Mouse (Mus musculus): Measurements from ENCODE around the gene Atat1.
"Not testable (repeated sequence)": the region's sequence is repeated elsewhere in the genome, so short reads cannot be mapped to it uniquely, and the experiment has no call there.

The Atat1 gene

DNA sequence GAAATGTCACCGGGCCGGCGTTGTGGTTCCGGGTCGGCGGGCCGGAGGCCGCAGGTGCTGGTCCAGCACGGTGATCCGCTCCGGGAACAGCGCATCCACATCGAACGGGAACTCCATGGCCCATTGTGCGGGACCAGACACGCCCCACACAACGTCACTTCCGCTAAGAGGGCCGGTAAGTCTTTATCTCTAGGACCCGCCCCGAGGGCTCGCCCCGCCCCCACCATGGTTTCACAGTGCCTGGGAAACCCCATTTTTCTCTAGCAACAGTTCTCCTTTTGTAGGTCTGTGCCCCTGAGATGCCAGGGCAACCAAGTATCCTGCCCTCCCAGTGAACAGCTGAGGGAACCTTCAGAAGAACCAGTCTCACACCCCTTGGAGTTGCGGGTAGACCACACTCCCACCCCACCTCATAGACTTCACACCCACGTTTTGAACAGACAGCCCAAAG is at the start of gene Atat1:
TSS of gene Atat1 (minus strand) at position 157 of the 451 bp plus-strand sequence.
- DNase-seq = peak; percentile 83

DNA sequence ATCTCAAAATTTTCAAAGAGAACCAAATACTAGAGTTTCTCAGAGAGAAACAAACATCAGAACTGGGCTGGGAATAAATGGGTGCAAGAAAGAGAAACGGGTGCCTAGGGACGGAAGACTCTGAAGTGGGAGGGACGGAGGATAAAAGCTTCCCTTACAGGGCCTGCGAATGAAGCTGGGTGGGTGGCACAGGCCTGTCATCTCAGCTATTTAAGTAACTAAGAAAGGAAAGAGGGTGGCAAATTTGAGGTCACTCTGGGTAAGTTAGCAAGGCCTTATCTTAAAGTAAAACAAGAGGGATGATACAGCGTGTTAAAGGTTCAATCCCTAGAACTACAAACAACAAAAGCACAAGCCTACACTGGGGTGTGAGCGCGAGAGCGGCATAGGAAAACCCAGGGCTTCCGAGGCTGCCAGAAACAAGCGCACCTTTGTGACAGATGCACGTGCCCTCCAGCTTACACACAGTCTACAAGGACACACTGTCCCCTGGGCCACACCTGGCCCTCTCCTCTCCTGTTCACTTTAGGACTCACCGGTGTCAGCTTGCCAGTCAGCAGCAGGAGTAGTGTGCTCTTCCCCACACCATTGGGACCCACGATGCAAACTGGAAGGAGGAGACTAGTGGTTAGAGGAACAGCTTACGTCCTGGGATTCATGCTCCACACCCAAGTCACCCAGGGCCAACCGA is 48.8 kb upstream of the Atat1 start:
- no peak for DNase-seq

DNA sequence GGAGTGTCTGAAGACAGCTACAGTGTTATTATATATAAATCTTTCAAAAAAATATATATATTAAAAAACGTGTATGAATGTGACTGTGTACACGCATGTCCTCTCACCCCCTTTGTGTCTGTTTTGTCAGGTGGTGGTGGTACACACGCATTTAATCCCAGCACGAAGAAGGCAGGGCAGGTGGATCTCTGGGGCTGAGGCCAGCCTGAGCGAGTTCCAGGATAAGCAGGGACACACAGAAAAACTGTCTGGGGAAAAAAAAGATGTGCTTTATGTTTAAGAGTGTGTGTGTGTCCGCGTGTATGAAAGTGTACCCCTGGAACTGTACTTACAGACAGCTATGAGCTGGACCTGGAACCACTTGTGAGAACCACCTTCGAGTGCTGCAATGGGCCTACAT is 44.8 kb upstream of the Atat1 start:
- DNase-seq = no peak

DNA sequence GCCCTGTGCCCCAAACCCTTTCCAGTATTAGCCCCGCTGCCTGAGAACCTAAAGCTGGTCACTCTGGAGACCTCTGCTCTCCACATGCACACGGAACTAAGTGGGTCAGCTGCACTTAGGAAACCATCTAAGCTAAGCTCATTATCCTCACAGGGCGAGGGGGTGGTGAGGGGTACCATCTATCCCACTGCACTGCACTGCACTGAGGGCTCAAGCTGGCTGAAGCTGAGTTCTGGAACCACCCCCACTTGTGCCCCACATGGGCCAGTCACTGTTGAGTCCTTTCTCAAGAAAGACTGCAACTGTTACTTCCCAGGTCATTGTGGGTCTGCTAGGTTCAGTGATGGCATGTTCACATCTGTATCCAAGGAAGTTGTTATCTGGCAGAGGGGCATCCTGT is 42.7 kb upstream of the Atat1 start:
- not testable (repeated sequence) for DNase-seq

DNA sequence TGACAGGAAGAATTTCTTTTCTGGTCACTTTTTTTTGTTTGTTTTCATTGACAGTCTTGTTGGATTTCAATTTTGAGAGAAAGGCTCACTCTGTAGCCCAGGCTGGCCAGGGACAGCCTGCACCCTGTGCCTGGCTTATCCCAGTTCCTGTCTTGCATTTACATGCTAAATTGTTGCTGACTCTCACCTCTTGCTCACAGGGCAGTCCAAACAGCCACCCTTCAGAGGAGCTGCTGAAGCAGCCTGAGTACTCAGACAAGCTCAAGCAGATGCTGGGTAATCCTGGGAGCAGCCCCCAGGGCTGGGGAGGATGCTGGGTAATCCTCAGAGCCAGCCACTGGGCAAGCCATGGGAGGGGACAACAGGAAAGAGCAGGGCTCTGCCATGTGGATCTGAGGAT is 41.1 kb upstream of the Atat1 start:
- not testable (repeated sequence) for DNase-seq

DNA sequence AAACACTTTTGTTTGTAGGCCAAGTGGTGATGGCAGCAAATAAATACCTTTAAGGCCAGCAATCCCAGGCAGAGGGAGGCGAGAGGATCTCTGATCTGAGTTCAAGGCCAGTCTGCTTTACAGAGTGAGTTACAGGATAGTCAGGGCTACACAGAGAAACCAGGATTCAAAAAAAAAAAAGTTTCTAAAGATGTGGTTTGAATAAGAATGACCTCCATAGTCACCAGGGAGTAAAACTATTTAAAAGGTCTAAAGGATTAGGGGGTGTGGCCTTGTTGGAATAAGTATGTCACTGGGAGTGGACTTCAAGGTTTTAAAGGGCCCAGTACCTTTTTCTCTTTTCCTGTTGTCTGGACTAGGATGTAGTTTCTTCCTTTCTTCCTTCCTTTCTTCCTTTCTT is 30.1 kb upstream of the Atat1 start:
- DNase-seq = no peak

DNA sequence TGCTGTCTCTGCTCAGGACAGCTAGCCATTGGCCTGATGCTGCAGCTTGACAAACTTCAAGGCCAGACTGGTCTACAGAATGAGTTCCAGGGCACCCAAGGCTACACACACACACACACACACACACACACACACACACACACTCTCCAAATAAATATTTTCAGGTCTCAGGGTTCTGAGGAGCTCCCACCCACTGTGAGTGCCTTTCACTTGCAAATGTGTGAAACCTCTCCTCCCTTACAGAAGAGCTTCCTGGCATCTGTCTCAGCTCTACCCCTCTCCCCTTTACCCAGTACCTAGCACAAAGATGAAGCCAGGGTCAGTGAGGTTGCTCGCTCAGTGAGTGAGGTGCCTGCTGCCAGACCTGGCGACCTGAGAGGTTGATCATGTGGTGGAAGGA is 29.2 kb upstream of the Atat1 start:
- no peak for DNase-seq

DNA sequence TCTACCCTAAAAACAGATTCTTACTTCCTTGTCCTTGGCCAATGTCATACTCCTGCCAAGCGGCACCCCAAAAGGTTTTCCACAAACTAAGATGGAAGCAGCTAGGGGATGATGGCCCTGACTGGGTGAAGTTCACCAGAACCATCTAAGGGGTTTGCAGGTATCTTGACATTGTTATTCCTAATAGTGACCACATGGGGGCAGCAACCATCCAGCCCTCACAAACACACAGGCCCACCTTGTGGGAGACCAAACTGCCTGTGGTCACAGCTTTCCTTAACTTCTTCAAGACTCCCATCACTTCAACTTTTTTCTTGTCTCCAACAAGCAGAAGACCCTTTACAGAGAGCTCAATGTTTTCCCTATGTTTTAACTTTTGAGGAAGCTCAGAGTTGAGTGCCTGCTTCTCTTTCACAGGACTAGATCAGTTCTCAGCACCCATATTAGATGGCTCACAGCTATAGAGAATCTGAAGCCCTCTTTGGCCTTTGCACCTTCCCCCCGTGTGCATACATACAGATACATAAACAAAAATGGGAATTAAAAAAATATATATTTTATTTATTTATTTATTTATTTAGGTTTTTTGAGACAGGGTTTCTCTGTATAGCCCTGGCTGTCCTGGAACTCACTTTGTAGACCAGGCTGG is 27.9 kb upstream of the Atat1 start:
- peak; percentile 52 for DNase-seq

DNA sequence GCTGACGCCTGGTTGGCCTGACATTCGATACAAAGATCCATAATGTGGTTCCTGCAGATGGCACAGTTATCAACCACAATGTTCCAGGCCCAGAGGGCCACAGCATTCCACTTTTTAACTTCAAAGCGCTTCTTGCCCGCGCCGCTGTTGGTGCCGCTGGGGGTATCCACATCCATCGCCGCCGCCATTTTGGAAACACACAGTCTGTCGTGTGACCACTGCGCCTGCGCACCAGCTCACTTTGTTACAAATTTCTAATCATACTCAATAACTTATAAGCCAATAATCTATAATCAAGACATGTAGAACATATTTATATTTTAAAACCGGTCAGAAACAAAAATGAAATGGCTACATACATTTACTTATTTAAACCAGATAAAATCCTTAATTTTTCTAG is 25.9 kb upstream of the Atat1 start:
- not testable (repeated sequence) for DNase-seq

DNA sequence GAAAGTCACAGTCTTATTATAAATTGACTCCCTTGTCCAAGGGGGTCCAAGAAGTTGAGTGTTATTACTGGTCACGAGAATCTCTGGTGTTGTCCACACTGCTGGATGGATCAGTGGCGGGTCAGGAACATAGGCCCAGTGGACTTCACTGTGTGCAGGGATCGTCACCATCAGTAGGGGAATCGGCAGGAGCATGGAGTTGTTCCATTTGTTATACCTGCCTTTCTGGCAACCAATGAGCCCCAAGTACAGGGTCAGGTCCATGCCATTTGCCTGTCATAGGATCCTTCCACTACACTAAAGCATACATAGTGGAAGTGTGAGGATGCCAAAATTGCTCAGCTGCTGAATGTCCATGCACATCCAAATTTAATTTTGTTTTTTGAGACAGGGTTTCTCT is 22.7 kb upstream of the Atat1 start:
- DNase-seq = no peak

DNA sequence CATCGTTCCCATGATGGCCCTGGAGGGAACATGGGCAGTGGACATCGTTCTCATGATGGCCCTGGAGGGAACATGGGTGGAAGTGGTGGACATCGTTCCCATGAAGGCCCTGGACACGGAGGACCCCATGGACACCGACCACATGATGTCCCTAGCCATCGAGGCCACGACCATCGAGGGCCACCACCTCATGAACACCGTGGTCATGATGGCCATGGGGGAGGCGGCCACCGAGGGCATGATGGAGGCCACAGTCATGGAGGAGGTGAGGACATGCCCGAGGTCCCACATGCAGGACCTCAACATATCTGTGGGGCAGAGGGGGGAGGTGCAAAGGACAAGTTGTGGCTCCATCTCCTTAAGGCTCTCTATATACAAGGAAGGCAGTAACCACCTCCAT is 20.8 kb upstream of the Atat1 start:
- DNase-seq = no peak

DNA sequence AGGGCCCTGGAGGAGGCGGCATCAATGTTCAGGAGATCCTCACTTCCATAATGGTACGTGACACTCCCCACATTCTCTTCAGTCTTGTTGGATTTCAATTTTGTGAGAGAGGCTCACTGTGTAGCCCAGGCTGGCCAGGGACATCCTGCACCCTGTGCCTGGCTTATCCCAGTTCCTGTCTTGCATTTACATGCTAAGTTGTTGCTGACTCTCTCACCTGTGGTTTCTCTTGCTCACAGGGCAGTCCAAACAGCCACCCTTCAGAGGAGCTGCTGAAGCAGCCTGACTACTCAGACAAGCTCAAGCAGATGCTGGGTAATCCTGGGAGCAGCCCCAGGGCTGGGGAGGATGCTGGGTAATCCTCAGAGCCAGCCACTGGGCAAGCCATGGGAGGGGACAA is 19.7 kb upstream of the Atat1 start:
- no peak for DNase-seq

DNA sequence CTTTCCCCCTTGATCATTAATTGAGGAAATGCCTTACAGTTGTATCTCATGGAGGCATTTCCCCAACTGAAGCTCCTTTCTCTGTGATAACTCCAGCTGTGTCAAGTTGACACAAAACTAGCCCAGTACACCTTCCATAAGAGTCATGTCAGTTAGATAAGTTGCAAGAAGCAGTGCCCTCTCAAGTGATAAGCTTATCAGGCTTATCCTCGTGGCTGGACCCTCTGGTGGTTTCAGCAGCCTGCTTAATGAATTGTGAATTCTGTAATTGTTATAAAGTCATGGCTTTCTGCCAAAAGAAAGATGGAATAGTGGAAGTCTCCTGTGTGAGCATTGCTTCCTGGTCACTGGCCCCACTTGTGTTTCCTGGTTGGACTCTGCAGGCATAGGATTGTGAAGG is 17.6 kb upstream of the Atat1 start:
- no peak for DNase-seq

DNA sequence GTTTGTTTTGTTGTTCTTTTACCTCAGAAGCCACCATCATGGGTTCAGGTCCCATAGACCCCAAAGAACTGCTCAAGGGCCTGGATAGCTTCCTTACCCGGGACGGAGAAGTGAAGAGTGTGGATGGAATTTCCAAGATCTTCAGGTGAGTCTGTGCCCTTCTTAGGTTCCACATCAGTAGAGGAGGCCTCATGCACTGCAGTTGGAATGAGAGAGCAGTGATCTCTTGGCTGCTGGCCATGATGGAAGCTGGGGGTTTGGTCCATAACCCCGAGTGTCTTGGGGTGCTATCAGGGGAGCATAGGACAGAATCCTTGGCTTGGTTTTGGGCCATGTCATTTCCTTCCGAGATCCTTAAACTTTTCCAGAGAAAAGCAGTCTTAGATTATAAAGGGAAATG is 13.4 kb upstream of the Atat1 start:
- DNase-seq = no peak

DNA sequence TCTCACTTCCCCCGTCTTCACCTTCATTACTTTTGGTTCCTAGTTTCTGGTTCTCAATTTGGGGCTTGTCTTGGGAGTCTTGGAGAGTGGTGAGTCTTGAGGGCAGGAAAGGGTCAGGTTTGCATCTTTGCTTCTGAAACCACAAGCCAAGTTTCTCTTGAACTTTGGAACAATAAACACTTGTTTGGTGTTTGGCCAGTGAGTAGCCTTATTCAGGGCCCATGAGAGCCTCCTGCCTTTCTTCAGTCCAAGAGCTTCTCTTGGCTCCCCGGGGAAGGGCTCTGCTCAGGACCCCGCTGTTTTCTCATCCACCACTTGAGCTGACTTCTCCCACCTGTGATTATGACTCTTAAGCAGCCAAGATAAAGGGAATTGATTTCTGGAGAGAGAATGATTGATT is 12.7 kb upstream of the Atat1 start:
- DNase-seq = no peak

DNA sequence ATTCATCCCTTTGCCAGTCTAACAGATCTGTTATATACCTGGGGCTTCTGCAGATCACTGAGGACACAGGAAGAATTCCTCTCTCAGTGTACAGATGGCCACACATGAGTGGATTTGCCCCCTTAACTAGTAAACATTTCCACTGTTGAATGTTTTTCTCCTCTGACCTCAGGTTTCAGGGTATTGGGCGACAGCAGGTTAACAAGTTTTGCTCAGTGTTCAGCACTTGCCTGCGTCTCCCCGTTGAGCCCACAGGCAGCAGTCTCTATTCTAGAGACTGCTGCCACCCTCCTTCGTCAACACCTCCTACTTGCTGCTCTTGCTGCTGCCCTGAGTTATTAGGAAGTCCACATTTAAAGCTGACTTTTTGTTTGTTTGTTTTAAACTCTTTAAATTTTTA is 11.8 kb upstream of the Atat1 start:
- DNase-seq = no peak

DNA sequence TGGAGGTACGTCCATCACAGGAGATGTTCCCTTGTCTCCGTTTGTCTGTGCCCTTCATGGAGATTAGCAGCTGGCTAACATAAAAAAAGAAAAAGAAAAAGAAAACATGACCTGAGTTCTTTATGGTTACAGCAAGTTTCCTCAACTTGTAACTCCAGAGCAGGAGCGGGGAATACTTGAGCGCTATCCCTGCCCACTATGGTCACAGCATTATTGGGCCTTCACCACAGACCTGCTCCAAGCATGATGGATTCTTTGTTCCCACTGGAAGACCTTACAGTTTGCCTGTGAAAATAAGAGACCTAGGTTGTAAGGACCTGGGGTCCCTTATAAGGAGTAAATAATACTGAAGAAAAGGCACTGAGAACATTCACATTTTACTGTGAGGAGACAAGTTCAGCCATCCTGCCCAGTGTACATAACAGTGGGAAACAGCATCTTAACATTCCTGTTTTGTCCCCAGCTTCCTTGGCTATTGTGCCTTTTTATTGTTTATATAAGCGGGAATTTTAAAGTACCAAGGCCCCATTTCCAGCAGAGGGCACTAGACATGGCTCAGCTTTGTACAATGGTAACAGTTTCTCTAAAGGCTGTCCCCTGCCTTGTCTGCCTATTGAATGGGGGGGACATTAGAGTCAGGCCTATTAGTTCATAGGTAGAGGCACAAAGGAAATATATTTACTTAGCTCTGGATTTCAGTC is 11.1 kb upstream of the Atat1 start:
- DNase-seq = no peak

DNA sequence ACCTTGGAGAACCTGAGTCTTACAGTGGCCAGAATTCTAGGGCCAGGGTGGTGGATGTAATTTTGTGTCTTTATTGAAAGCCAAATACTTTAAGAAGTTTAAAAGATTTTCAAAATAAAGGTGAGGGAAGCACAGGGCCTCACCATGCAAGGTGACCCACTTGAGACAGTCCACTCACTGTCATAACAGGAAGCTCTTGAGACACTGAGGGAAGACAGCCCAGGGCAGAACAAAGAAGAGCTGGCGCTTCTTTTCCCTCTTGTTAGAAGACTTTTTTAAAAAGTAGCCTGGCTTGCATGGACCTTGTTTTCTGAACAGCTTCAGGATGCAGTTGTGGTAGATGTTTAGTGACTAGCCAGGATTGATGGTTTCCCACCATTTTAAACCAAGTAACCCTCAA is 10.5 kb upstream of the Atat1 start:
- DNase-seq = no peak

DNA sequence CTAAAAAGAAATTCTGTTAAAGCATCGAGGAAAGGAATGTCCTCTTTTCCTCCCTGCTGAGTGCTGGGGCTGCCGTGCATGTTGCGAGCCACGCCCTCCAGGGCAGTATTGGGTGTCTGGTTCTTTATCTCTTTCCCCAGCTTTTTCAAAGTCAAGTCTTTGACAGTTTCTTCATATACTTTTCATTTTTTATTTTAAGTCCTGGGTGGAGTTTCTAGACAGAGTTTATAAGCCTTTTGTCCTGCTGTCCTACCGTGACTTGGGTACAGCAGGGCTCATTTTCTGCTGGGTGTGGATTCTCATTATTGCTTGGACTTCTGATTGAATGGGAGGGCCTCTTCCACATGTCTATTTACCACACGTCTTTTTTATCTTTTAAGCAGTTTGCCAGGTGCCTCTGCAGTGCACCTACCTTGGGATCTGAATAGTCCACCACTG is 10.0 kb upstream of the Atat1 start:
- DNase-seq = no peak

DNA sequence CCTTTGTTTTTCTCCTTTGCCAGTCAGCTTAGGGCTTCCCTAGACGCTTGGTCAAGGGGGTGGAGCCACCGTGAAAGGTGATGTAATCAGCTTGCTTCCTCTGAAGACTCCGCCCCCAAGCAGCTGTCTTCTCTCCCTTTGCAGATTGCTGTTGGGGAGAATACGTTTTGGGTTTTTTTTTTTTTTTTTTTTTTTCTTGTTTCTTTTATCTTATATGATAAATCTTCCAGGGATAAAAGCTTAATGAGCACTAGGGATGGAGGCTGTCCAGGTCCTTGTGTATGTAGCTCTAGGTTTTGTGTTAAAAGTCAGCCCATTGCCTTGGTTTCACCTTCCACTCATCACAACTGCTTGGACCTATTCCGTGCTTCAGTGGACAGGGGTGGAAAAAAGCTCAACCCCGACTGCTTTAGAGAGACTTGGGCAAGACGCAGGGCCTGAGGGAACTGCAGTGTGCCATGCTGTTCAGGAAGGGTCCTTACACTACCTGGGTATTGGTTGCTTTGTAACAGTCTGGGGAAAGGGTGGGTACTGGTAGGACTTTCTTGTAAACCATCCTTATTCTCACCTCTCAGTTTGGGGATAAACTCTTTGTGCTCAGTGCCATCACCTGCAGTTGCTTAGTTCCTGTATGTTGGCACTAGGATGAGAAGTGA is 9.3 kb upstream of the Atat1 start:
- peak; percentile 94 for DNase-seq

DNA sequence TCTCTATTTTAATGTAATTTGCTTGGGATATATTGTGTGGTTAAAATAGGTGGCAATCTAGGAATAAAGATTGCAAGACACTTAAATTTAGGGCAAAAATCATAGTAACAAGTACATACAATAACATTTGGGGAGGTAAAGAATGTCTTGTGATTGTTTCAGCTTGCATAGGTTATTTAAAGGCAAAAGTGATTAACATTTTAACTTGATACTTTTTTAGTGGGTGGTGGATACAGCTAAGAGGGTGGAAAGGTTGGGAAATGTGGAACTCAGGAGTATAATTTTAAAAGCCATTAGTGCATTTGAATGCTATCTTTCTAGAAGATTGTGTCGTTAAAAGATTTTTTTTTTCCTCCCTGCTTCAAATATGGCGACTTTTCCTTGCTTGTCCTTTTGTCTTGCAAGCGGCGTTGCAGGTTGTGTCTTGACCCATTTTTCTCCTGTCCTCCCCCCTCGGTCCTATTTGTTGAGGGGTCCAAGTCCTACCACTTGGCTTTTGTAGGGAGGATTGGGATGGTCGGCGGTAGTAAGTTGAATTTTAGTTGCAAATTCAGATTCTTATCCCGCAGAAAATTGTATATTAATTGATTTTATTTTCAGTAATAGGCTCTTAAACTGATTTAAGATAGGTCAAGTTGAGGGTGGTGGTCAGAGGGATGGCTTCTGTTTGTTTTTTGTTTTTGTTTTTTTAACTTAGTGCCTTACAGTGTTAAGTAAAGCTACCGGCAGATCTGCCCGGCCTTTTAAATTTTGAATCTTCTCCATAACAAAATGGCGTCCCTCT is 8.6 kb upstream of the Atat1 start:
- peak; percentile 58 for DNase-seq

DNA sequence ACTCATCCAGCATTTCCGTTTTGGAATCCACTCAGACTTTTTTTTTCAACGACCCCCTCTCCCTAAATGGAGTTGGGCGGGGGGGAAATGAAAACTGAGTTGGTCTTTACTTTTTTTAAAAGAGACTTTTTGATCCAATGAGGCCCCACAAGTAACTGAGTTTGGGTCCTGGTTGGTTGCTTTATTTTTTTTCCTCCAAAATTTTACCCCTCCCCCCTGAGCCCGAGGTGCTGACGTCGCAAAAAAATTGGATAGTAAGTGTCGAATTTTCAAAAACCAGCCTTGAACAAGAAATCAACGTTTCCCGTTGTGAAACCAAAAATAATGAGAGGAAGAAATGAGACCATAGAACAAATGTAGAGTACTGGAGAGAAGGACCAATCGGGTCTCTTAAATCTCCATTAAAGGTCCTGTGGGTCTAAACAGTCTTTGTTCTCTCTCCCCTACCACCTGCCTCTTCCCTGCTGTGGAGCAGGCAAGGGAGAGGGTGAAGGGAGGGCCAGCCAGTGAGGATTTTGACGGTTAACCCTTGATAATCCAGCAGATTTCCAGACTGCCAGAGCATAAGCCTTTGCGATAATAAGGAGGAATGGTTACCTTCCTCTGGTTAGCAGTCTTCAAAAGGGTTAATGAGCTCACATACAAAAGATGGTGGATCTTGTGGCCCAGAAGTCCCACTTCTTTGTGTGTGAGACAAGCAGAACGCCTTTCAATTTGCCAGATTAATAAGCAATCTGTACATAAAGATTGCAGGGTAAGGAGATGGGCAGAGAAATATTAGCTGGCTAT is 7.8 kb upstream of the Atat1 start:
- DNase-seq = peak; percentile 66
